Mouse (Mus musculus): ENCODE measurements at regions not wholly inside any gene's neighbourhood (a gene's known extent, or its start where the extent isn't known, plus 50 kb on each side); places are given as distances from the start of the nearest gene placed in this dataset.

GRCm38 (mm10) chr12:27663126-27663525 lies 320.8 kb upstream of the Sox11 start:
- no peak for TF ChIP-seq CTCF (IDR thresholded peaks at IDR 0.05; ENCODE audit: control insufficient read depth, insufficient read depth, insufficient replicate concordance, low read depth, low read length)
- no peak for TF ChIP-seq POLR2A (IDR thresholded peaks at IDR 0.05; ENCODE audit: control insufficient read depth, low read depth, low read length)

Measured in testis, adult 2 months (tissue).